Mouse (Mus musculus): ENCODE results near the gene Zfhx3.

Gene Zfhx3

DNA sequence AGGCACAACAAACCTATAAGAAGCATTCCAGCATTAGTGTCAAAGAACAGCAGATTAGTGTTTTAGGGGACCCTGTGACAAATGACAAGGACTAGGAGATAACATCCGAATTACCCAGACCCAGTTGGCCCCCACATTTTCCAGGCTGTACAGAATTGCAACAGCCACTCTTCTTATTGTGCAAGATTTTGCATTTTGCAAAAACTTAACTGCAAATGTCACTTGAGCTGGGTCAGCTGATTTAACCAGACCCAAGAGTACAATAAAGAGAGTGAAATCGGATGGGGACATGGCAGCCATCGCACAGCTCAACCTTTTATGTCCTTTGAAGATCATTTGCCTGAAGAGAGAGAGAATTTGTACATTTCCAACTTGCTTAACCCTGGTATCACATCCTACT is 720.3 kb downstream of the Zfhx3 start:
- no peak for DNase-seq (ENCODE audit: low spot score)

DNA sequence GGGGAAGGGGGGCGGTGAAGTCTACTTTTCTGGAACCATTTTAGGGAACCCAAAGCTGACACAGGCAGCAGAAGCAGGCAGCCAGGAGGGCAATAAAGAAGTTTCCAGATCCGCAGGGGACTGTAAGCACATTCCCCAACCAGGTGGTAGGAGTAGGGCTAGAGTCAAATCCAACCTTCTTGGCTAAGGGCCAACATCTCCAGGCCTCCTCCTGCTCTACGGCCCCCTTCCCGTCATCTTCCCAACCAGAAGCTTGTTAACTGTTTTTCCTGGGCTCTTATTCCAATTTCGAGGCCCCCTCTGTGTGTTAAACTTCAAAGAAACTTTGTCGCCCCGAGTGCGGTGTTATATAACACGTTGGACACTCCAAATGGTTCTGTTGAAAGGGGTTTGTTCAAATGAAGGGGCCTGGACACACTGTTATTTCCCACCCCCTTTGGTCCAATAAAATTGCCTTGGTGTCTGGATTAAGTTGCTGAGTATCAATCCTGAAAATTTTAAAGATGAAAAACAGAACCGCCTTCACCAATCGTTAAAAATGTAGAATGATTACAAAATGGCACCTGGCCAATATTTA is 729.6 kb downstream of the Zfhx3 start:
- DNase-seq (ENCODE audit: low spot score), result no peak

- DNase-seq (ENCODE audit: low spot score), result no peak
Measured at GRCm38 (mm10) chr8:108675001-108675525, 732.6 kb downstream of the Zfhx3 start.

DNA sequence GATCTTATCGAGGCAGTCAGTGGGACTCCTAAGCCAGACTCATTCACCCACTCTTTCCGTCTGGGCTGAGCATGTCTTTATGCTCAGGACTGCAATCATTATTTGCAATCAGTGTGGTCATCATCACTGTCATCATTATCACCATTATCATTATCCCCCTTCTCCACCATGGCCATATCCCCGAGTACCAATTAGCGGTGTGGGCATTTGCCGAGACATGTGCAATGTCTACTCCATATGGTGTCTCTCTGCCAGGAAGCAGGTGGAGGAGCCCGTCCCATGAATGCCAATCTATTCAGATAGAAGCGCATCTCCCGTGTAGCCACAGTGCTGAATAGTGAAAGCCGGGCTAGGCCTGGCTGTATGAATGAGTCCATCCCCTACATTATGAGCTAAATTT is 747.2 kb downstream of the Zfhx3 start:
- no peak for DNase-seq (ENCODE audit: low spot score)

DNA sequence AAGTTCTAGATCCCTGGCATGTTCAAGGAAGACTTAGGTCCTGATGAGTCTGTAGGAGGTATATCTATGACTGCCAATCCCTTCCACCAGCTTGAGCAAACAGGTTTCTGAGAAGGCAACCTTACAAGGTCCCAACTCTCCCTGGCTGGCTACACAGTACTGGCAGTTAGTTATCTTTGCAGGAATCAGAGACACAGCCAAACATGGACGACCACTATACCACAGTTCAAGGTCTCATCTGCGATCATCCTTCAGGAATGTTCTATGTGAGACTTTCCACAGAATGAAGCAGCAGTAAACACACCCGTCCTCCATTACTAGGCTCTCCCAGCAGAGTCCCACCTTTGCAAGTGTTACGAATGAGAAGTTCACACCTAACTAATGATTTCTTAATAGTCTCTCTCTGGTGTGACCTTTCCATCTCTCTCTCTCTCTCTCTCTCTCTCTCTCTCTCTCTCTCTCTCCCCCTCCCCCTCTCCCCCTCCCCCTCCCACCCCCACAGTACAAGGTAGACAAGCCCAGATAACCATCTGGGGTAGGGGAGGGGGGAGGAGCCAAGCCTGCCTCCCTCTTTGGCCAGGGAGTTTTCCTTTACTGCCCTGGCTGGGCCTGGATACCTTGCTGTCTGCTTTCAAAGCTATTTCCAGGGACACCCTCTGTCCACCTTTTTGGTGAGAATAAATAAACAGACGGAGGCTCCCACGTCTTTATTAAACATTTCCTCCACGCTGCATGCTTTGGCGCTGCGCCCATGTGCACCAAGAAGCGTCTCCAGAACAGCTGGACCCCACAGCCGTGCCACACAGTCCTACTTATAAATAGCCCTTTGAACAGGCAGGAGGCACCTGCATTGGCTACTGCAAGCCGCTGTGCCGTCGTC is 748.4 kb downstream of the Zfhx3 start:
- no peak for DNase-seq (ENCODE audit: low spot score)

GRCm38 (mm10) chr8:108691456-108692238 is 749.2 kb downstream of the Zfhx3 start:
- no peak for DNase-seq (ENCODE audit: low spot score)

DNA sequence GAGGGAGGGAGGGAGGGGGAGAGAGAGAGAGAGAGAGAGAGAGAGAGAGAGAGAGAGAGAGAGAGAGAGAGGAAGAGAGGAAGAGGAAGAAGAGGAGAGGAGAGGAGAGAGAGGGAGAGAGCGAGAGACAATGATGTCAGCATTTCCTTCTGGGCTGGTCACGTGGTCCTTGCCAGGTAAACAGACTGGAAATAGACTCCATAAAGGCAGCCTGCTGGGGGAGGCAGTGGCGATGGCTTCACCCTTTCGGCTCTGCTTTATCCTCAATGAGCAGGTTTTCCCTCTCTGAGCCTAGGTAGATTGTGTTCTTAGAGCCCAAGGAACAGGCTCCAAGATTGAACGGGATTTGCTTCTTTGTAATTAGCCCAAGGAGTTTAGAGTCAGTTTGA is 749.8 kb downstream of the Zfhx3 start:
- no peak for DNase-seq (ENCODE audit: low spot score)

DNA sequence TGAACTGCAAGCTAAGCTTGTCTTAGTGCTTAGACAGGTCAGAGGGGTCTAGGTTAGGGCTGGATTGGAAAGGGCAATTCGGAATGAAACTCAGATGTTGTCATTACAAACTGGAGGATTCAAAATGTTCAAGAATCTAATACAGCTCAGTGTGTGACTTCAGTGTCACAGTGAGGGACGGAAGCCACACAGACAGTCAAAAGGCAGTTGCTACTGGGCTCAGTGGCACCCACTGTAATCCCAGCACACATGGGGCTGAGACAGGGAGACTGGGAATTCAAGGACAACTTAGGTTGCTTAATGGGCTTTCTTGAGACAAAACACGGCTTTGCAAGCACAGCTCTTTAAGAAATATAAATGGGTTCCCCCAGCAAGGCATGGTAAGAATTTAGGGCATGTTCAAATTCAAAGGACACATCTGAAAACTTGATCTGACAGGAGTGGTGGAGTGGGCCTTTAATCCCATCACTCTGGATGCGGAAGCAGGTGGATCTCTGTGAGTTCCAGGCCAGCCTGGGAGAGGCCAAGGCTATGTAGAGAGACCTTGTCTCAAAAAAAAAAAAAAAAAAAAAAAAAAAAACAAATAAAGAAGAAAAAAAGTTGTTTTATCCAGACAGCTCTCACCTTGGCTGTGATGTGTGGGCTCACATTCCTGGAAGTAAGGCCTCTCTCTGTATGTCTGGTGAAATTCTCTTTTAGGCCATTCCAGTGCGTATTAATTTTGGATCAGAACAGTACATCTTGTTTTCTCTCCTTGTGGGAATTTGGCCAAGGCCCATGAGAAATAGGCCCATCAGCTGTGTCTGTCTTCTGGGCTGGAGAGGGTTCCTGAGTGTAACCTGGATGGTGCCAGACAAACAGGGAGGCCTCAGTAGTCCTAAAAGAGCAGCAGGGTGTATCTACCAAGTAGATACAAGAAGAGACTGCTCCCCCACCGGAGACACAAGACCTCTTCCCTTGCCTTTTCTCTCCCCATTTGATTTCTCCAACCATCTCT is 750.5 kb downstream of the Zfhx3 start:
- DNase-seq (ENCODE audit: low spot score), result no peak

GRCm38 (mm10) chr8:108693841-108694240 is 751.4 kb downstream of the Zfhx3 start:
- DNase-seq (ENCODE audit: low spot score), result no peak

- no peak for DNase-seq (ENCODE audit: low spot score)
Measured at GRCm38 (mm10) chr8:108694516-108694915, 752.1 kb downstream of the Zfhx3 start.

GRCm38 (mm10) chr8:108695242-108695880 is 752.9 kb downstream of the Zfhx3 start:
- no peak for DNase-seq (ENCODE audit: low spot score)

DNA sequence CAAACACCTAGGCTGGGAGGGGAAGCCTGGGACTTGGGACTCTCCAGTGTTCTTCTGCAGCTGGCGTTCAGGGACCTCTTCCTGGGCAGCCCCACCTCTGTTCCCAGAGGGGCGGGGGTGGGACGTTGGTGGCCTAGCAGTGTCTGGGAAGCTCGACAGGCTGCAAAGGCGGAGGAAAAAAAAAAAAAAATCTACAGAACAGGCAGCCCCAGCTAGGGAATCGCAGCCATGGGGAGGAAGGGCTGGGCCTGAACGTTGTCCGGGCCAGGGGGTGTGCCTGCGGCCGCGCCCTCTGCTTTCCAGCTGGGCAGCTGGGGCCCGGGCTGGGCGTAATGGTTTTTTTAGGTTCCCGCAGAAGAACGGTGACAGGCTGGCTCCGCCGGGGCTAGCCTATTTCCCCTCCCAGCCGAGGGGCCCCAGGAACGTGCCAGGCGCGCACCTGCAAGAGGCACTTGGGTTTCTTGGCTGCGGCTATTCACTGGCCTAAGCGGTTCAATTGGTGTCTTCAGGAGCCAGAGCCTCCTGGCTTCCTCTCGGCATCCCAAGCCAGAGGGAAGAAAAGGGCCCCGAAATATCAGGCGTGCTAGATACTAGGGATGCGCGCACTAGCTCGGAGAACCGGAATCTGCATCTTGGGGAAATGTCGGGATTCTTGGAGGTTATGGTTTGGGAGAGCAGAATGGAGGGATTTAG is 753.6 kb downstream of the Zfhx3 start:
- no peak for DNase-seq (ENCODE audit: low spot score)

DNA sequence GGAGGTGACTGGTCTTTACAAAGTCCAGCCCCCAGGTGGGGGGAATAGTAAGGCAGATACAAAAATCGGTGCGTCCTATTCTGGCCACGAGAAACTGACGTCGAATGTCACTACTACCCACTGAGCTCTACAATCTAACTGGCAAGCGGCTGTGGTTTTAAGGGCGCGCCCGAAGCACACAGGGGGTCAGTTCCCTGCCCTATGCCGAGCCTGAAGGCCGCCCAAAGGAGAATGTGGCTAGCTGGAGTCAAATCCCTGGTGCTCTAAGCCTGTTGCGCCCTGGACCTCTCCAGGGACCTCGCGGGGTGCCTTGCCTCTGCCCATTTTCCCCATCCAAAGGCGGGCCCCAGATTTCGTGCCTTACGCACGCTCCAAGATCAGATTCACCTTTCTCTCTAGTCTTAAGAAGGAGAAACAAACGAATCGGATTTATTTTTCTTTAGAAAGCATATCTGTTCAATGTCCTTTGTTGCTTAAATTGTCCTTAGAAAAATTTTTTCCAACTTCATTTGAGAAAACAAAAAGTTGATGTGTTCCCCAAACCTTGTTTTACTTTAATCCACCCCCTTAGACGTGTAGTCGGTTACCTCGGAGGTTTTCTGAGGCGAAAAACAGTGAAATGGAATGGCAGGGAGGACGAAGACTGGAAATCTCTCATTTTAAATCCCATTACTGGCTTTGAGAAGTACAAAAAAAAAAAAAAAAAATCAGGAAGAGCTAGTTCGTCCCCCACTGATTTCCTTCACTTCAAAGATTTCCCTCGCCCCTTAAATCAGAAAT is 754.4 kb downstream of the Zfhx3 start:
- DNase-seq (ENCODE audit: low spot score), result no peak

DNA sequence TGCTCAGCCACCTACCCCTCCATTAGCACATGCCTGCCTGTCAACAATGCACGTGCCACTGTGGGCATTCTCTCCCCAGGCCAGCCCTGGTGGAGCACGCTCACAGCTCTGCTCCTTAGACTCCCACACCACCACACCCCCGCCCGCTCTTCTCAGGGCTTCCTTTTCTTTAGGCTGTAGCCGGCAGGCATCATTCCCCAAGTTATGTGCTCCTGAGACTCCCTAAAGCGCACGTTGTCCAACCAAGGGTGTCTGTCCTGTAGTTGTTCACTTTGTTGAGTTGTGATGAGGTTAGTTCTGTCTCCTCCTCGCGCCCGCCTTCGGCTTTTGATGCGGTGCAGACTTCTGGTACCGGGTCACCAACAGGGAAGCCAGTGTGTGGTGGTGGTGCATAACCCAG is 755.1 kb downstream of the Zfhx3 start:
- no peak for DNase-seq (ENCODE audit: low spot score)

DNA sequence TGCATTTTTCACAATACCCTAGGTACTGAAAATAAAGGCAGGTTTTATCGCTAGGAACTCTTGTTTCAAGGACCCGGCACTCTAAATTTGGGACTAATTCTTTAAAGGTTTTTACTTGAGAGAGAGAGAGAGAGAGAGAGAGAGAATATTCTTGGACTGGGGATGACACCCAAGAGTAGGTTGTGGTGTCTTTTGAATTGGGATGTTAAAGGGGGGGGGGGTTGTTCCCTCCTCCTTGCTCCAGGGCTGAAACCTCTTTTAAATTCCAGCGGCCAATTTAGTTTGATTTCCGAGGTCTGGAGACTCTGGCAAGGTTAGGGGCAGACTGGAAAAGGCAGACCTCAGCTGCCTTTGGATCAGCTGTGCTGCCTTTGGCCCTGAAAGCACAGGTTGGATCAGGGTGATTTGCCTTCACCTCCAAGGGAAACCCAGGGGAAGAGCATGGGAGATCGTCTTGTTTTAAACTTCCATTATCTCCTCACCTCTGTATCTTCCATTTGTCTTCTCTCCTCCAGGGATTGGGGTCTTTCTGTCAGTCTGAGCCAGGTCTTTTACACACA is 755.7 kb downstream of the Zfhx3 start:
- no peak for DNase-seq (ENCODE audit: low spot score)

DNA sequence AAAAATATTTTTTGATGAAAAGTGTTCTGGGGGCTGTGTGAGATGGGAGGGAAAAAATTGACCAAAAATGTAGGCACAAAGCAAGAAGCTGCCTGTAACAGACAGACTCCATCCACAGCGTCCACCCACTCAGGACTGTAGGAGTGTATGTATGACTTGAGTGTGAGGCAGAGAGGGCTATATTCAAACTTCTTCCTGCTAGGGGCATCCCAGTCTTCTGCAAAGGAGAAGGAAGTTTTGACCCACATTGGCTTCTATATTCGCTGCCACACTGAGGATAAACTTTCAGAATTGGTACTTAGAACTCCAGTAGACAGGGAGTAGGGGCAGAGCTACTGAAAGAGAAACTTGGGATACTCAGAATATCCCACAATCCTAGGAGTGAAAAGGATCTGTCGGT is 756.6 kb downstream of the Zfhx3 start:
- no peak for DNase-seq (ENCODE audit: low spot score)

DNA sequence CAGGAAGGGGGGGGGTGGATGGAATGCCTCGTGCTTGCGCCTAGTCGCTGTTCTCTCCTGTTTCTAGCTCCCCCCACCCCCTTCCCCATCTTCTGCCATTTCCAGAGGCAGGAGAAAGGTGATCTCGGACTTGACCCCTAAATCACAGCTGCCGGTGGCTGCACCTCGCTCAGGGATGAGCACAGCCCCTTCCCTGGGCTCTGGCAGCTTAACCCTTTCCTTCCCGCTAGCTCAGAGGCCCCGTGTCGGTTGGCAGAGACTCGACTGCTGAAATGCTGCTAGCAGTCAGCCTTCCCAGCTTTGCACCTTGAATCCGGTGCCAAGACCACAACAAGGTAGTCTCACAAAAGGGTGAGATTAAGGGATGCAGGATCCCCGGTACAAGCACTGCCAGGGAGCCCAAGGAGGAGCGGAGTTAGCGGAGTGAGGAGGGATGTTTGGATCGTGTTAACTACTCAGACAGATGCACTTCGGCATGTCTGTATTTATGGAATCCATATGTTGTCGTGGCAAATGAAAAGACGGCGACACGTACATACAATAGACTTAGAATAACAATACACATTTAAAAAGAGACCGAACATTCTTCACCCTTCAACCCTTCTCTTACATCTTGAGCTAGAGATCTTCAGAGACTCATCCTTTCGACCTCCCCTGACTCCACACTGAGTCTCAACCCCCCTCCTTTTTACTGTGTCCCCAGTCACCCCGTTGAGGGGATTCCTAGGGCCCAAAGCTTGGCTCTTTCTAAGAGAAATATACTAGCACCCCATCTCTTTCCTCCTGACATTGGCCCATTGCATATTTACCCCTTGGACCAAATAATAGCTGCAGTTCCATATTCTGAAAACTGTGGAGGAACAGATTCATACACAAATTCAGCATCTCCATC is 757.3 kb downstream of the Zfhx3 start:
- no peak for DNase-seq (ENCODE audit: low spot score)

All from testis, postnatal 14 days (tissue).